Mouse (Mus musculus) left cerebral cortex, adult 11 months (tissue): Measurements from ENCODE around the gene Sptb.

Source experiments
- DNase-seq: peaks from one replicate; pipeline ENCODE4 v3.0.0; 2022; ENCODE audit warnings: low spot score

The Sptb gene

DNA sequence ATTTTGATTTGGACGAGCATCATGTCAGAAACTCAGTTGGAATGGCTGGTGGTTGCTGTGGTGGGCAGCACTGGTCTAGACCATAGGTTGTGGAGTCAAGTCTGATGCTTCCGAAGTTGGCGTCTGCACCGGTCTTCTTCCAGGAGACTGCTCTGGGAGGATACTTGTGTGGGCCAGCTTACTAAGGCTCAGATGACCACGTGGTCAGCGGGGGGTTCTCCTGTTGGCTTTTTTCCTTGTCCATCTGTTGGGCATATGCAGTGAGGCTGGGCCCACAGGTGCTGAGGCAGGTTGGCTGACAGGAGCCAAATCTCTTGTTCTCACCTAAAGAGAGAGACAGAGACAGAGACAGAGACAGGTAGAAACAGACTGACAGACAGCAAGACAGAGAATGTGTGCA is 135.5 kb downstream of the Sptb start:
- no peak for DNase-seq

- DNase-seq: no peak
These were observed 137.0 kb downstream of the Sptb start for GRCm38 (mm10) chr12:76573381-76573780.

- no peak for DNase-seq
These were observed 137.8 kb downstream of the Sptb start for GRCm38 (mm10) chr12:76572261-76573251.

DNA sequence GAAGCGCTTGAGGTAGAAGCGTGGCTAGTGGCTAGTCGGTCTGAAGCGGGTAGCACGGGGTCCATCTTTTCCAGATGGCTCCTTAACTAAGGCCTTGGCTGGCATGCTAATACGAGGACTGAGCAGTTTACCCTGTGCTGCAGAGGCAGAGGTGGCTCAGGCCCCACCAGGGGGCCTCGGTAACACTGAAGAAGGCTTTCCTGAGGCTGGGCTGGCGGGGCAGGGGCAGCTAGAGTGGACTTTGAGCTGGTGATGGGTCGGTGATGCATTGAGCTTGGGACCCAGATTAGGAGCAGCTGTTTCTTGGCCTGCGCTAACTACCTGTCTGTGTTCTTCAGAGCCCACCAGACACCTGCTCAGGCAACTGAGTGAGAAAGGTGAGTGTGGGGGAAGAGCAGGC is 139.1 kb downstream of the Sptb start:
- DNase-seq: no peak

DNA sequence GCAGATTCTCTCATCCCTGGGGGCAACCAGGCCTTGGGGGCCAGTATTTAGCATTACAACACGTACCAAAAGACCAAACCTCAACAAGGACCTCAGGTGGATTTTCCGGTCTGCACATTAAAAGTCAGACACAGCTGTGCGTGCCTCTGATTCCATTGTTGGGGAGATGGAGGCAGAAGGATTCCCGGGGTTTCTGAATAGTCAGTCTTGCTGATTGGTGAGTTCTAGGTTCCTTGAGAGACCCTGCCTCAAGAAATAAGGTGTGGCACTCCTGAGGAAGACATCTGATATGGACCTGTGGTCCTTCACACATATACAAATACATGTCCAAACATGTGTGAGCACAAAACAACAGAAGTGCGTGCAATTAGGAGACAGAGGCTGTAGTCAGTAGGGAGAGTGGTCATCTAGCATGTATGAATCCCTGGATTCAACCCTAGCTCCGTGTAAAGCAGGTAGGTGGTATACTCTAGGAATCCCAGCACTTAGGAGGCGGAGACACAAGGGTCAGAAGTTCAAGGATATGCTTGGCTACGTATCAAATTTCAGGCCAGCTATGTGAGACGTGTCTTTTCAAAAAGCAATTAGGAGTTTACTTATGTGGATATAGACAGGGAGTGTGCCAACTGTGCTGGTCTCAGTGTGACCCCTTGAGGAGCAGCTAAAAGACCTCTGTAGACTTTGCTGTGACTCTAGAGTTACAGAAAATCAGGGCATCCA is 140.0 kb downstream of the Sptb start:
- DNase-seq: no peak

DNA sequence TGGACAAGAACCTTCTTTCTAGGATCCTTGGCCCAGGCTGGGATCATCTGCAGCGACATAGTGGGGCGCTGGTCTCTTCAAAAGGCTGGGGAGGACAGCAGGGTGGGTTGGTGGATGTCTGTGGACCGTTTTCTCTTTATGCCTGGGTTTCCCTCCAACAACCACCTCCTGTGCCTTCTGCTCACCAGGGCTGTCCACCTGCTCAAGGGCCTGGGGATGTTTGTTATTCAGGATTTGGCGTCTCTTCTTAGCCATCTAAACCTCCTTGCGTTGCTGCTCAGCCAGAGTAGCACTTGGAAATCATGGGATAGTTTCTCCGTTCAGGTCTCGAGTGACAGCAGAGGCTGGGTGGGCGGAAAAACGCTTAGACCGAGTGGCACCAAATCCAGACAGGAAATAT is 144.1 kb downstream of the Sptb start:
- no peak for DNase-seq

DNA sequence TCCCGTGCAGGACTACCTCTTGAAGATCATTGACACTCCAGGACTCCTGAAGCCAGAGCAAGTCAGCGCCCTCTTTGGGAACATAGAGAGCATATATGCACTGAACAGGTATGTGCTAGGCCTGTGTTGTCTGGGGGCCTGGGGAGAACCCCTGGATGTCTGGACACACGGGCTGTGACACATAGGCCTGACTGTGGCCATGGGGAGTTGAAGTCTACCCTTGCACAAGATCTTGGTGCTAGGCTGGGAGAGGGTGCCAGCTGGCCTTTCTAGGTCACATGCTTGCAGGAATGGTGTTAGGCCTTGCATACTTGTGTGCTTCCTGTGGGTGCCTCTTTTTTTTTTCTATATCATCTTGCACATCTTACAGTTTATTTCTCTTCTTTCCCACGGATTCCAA is 148.2 kb downstream of the Sptb start:
- DNase-seq: no peak

DNA sequence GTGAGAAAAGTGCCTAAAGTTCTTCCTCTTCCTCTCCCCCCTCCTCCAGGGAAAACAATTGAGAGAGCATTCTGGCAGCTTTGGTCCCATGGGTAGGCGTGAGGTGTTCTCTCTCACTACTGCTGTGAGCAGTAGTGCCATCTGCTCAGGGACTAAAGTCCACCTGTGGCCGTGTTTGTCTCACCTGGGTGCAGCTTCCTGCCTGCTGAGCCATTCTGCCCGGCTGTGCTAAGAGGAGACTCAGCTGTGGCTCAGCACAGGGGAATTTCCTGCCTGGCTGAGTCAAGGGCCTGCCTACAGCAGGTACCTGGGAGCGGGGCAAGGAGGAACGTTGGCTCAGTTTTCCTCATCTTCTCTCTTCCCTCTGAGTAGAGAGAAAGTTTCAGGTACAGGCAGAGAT is 152.1 kb downstream of the Sptb start:
- DNase-seq: no peak

DNA sequence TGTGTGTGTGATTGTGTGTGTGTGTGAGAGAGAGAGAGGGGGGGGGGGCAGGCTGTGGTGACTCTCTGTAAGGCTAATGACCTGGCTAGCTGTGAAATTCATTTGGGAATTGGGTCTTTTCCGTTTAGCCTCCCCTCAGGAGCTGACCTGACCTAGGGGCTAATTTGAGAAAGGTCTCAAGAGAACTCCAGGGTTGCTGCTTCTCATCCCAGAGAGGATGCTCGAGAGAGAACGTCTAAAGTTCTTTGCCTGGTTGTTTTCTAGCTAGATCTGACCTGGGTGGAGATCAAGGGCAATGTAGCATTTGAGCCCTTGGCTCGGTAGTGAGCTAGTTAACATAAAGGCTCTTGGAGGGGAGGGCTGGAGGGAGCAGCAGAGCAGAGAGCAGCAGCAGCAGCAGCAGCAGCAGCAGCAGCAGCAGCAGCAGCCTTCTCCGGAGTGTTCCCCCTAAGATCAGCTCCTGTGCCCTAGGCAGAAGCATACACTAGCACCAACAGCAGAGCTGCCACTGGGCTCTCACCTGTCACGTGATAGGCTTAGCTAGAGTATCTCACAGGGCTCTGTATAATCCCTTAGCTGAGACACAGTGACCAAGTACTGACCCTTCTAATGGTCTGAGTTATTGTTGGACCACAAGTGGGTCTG is 153.5 kb downstream of the Sptb start:
- no peak for DNase-seq

DNA sequence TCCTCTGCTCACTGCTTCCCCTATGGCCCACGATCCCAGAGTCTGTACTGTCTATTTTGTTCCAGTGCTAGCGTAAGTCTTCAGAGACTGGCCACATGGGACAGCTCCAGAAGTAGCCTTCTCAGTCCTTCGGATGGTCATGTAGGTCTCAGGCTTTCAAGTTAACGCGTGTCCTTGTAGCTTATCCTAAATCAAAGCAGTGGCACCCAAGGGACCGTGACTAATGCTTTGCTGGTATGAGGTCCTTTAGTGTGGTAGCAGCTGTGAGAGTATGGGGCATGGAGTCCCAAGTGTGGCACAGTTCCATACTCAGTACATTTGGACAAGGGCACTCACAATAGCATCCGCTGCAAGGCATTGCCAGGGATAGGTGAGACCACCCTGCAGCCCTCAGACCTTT is 154.2 kb downstream of the Sptb start:
- DNase-seq: no peak

DNA sequence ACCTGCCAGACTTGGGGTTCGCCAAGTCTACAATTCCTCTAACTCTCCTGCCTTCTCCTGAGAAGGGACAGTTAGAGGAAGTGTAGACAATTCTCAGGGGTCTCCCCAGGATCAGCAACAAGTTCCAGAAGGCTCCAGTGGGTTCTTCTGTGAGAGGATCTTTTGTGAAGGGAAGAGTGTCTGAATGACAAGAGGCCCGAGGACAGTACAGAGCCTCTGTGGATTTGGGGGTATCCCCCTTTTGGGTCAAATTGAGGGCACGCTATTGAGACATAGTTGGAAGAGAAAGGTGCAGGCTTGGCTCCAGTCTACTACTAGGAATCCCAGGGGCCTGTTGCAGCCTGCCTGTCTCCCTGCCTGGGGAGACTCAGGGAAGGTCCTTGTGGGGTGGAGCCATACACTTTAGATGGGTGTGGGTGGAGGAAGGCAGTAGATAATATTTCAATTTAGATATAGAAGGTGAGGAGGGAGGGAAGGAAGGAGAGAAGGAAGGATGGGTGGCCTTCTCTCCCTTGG is 155.4 kb downstream of the Sptb start:
- DNase-seq: no peak

DNA sequence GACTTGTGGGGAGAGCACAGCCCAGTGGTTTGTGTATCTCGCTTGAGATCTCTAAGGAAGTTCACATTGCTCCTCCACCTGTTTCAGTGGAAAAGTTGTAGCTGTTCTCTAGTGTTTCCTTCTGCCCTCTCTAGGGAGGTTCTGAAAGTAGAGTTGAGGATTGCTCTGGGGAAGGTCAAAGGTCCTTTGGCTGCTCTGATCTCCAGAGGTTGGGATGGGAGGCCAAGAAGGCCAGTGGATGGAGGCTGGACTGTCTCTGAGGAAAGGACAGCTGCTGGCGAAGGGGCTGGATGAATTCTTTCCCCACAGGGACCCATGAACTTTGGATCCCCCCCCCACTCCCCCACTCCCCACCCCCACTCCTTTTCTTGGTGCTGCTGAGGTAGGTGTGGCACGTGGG is 156.0 kb downstream of the Sptb start:
- DNase-seq: no peak

DNA sequence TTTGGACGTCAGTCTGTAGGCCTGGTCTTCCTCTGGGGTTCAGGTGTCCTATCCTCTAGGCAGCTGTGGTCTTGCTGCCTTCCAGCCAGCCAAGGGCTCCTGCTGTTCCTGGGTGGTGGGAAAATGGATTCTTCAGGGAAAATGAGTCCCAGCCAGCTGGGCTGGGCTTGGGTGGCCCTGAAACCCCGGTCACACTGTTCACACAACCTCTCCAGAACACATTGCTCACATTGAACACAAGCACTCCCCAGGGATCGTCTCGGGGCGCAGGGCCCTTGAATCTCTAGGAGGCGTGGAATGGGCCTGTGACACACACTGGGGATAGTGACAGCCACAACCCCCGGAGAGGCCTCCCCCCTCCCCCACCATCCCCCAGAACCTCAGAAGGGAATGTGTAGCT is 156.4 kb downstream of the Sptb start:
- no peak for DNase-seq

DNA sequence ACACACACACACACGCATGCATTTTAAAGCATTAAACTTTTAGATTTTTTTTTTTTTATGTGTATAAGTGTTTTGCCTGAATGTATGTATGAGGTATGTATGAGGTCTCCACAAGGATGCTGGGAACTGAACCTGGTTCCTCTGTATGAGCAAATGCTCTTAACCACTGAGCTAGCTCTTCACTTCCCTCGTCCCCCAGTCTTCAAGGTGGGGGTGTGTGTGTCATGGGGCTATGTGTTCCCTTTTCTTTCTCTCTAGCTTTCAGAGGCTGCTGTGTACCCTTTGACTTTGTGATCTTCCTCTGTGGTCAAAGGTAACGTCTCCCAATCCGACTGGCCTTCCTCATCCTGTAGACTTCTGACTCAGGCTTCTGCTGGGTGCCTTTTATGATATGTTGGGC is 157.4 kb downstream of the Sptb start:
- DNase-seq: no peak

GRCm38 (mm10) chr12:76552321-76552720 is 158.0 kb downstream of the Sptb start:
- no peak for DNase-seq

GRCm38 (mm10) chr12:76549203-76549602 is 161.1 kb downstream of the Sptb start:
- no peak for DNase-seq

GRCm38 (mm10) chr12:76548082-76548423 is 162.3 kb downstream of the Sptb start:
- no peak for DNase-seq

- DNase-seq: no peak
These were observed 162.8 kb downstream of the Sptb start for GRCm38 (mm10) chr12:76547409-76548081.

GRCm38 (mm10) chr12:76546383-76547276 is 163.7 kb downstream of the Sptb start:
- no peak for DNase-seq

- DNase-seq: no peak
These were observed 164.5 kb downstream of the Sptb start for GRCm38 (mm10) chr12:76545786-76546370.

DNA sequence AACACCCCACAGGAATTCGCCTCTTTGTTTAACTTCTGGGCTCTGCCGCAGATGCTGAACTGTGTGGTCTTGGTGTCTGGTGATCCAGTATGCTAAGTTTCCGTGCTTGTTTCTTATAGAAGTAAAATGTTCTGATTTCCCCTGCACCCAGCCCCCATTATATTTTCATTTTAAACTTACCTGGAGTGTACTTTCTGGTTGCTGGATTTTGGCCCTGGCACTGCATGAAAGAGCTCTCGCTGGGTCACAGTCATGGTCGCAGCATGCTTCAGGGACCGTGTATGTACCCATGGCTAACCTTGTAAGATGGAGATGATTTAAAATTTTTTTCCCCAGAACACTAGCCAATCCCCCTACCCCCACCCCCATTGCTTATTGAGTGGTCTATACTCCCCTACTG is 168.5 kb downstream of the Sptb start:
- DNase-seq: no peak
